Mouse (Mus musculus) liver, embryonic 14.5 days (tissue): Measurements from ENCODE around the gene Ggcx. TPM values are rescaled to one million over a fixed set of nuclear protein-coding genes. Genes with fewer than 3 reads are reported as not detected.
"Not testable (repeated sequence)": the region's sequence is repeated elsewhere in the genome, so short reads cannot be mapped to it uniquely, and the experiment has no call there.

ENCODE experiments used
- ATAC-seq: fragments of 200-750 bp; cut with Nextera tagmentation; 2 replicates; pipeline ENCODE4 v1.8.0; 2017; ENCODE audit warnings: moderate number of reproducible peaks, mild to moderate bottlenecking, moderate library complexity; ENCODE audit not compliant: insufficient read depth
- DNase-seq, 3 experiments: peaks; one replicate each; pipeline ENCODE4 v3.0.0-alpha.2; 2012 to 2013; ENCODE audit warnings: low read depth in 3 of 3, low spot score in 3 of 3
- H3K27ac ChIP-seq: fragments of 300-500 bp; sonication (generic); 2 replicates; pipeline ENCODE4 v1.5.1; 2014; ENCODE audit warnings: moderate library complexity, mild to moderate bottlenecking, control low read depth, inconsistent platforms
- H3K27me3 ChIP-seq: fragments of 300-500 bp; sonication (generic); 2 replicates; pipeline ENCODE4 v1.6.1; 2014; ENCODE audit warnings: mild to moderate bottlenecking, low read length, moderate library complexity; ENCODE audit not compliant: control insufficient read depth, insufficient read depth
- H3K36me3 ChIP-seq: fragments of 300-500 bp; sonication (generic); replicated peaks from 2 replicates; pipeline ENCODE4 v1.6.1; 2014; ENCODE audit warnings: low read depth; ENCODE audit not compliant: control insufficient read depth, insufficient read depth
- H3K4me1 ChIP-seq, 2 experiments: fragments of 200-500 bp in 1 of 2; fragments of 300-500 bp in 1 of 2; sonication (generic) in 1 of 2; replicated peaks; 2 replicates each; pipeline ENCODE4 v1.6.1; 2012 to 2014; ENCODE audit warnings: antibody characterized with exemption in 1 of 2, inconsistent platforms in 1 of 2, low read length in 1 of 2; ENCODE audit not compliant: control insufficient read depth in 2 of 2, insufficient read depth in 2 of 2
- H3K4me2 ChIP-seq: fragments of 300-500 bp; sonication (generic); 2 replicates; pipeline ENCODE4 v1.6.1; 2014; ENCODE audit warnings: low read depth, mild to moderate bottlenecking, control low read depth, moderate library complexity
- H3K4me3 ChIP-seq, 2 experiments: fragments of 200-500 bp in 1 of 2; fragments of 300-500 bp in 1 of 2; sonication (generic) in 1 of 2; 2 replicates each; pipeline ENCODE4 v1.5.1; 2012 to 2014; ENCODE audit warnings: low read depth in 2 of 2, low read length in 2 of 2, mild to moderate bottlenecking in 2 of 2, control low read depth in 1 of 2, inconsistent platforms in 1 of 2, moderate library complexity in 1 of 2; ENCODE audit not compliant: insufficient read depth in 1 of 2
- H3K9ac ChIP-seq: fragments of 300-500 bp; sonication (generic); replicated peaks from 2 replicates; pipeline ENCODE4 v1.6.1; 2014; ENCODE audit warnings: mild to moderate bottlenecking, control low read depth, moderate library complexity
- H3K9me3 ChIP-seq: fragments of 300-500 bp; sonication (generic); 2 replicates; pipeline ENCODE4 v1.6.1; 2016; ENCODE audit warnings: low read length, mixed read lengths; ENCODE audit not compliant: control insufficient read depth
- CTCF ChIP-seq: IDR thresholded peaks from 2 replicates; pipeline ENCODE4 v1.5.1; 2016; ENCODE audit warnings: antibody characterized with exemption, low read depth, control low read depth
- EP300 ChIP-seq: IDR thresholded peaks from 2 replicates; pipeline ENCODE4 v1.6.1; 2016; ENCODE audit warnings: antibody characterized with exemption, low read depth
- WGBS: fragments of 180-500 bp; shearing (Covaris S2); extraction: QIAGEN DNeasy Blood & Tissue Kit; methylation state at CpG from one replicate; pipeline ENCODE4 v1.1.7; 2014; ENCODE audit not compliant: insufficient replicate concordance; 5-methylcytosine and 5-hydroxymethylcytosine counted together
- polyA plus RNA-seq, 2 experiments: library from polyadenylated mRNA; depleted of rRNA in 1 of 2; stranded (reverse) in 1 of 2; unstranded in 1 of 2; fragments of >200 nt; fragmentation: Nextera tagmentation in 1 of 2; extraction: Ambion mirVana in 1 of 2; gene quantifications; 2 replicates each; pipeline versions ENCODE4 v1.2.1 to v1.2.3; 2012 to 2014

The Ggcx gene
- polyA plus RNA-seq, 2 experiments: 5.7 to 11.3 TPM

- H3K4me2 ChIP-seq: no peak overlapping the region
- ATAC-seq: no peak
Measured at GRCm38 (mm10) chr6:72458418-72458817, 44.3 kb downstream of the Ggcx start.

DNA sequence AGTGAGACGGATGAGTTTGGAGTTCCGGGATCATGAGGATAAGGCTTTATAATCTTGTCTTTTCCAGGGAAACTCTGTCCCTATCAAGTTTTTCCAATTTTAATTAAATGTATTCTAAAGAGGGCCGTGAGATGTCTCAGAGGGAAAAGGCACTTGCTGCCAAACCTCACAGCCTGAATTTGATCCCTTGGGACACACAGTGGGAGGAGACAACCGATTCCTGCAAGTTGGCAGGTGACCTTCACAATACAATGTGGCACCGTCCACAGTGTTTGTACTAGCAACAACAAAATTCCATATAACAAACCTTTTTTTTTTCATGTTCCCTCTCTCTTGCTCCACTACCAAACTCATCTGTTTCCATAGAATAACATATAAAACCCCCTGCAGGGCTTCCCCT, 44.8 kb downstream of the Ggcx start:
- ATAC-seq (no peak), DNase-seq (no peak)
- Histone ChIP-seq H3K4me2 (no peak overlapping the region), H3K27ac (no peak overlapping the region), H3K4me3 (no peak overlapping the region), H3K9me3 (no peaks in the 10 kb centered on the region), H3K9ac (no peak overlapping the region), H3K4me1 (peaks cover 12 to 36% of the 10 kb centered on the region in 2 experiments; a peak in 3 of 4 replicates), H3K36me3 (no peaks in the 10 kb centered on the region), H3K27me3 (no peaks in the 10 kb centered on the region)
- TF ChIP-seq CTCF (no peak), EP300 (no peak)
- WGBS: 67% methylated on average over 5 of the region's 5 CpGs

More at GRCm38 (mm10) chr6:72458418-72458817, 44.3 kb downstream of the Ggcx start:
- 64% methylated on average over 7 of the region's 7 CpGs for WGBS
- H3K9me3 ChIP-seq: no peaks in the 10 kb centered on the region
- H3K27me3 ChIP-seq: no peaks in the 10 kb centered on the region
- no peak for DNase-seq
- TF ChIP-seq EP300 (no peak), CTCF (no peak)
- no peak overlapping the region for H3K9ac ChIP-seq
- H3K27ac ChIP-seq: no peak overlapping the region
- H3K36me3 ChIP-seq: no peaks in the 10 kb centered on the region
- no peak overlapping the region for H3K4me3 ChIP-seq
- peaks cover 13 to 37% of the 10 kb centered on the region in 2 experiments; a peak in 3 of 4 replicates for H3K4me1 ChIP-seq

GRCm38 (mm10) chr6:72460036-72460801, 46.1 kb downstream of the Ggcx start:
- Histone ChIP-seq H3K9me3 (no peaks in the 10 kb centered on the region), H3K4me1 (peaks cover 9 to 27% of the 10 kb centered on the region in 2 experiments; a peak in 3 of 4 replicates), H3K27me3 (no peaks in the 10 kb centered on the region), H3K4me3 (no peak overlapping the region), H3K9ac (no peak overlapping the region), H3K27ac (peak overlapping the region; percentile 16; the same call in 1 of the 2 replicates), H3K36me3 (no peaks in the 10 kb centered on the region), H3K4me2 (no peak overlapping the region)
- DNase-seq (no peak), ATAC-seq (no peak)
- TF ChIP-seq CTCF: no peak
- no peak for TF ChIP-seq EP300
- WGBS: 45% methylated on average over 9 of the region's 9 CpGs

DNA sequence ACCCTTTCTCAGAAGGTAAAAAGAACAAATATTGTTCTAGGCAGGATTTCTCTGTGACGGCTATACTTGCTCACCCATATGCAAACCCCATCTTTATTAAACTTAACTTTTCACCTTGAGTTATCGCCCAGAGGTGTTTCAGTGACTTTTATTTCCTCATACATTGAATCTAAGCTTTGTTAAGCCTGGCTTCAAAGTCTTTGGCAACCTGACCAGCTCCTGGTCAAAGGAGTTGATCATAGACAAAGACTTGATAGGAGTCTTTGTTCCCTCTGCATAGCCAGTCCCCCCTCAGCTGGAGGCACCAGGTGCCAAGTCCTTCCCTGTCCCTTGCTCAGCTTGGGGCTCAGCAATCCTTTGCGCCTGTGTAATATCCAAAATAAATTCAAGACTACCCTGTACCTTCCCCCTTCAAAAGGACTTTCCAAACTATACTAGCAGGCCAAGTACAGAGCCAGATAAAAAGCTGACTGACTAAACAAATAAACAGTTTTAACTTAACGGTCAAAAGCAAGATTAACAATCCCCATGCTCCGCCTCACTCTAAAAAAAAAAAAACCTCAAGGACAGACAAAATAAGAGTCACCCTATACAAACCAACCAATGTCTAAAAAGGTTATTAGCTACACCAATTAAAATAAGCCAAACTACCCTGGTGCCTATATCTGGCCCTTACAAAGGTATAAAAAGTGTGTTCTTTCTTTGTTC, 48.6 kb downstream of the Ggcx start:
- not testable (repeated sequence) for ATAC-seq, H3K4me3 ChIP-seq, DNase-seq, H3K27ac ChIP-seq, H3K9ac ChIP-seq, H3K27me3 ChIP-seq, H3K36me3 ChIP-seq, H3K4me2 ChIP-seq, H3K9me3 ChIP-seq
- 72% methylated on average over 5 of the region's 5 CpGs for WGBS
- peaks cover 0 to 18% of the 10 kb centered on the region in 2 experiments; a peak in 2 of 4 replicates for H3K4me1 ChIP-seq

- Histone ChIP-seq H3K9me3 (no peaks in the 10 kb centered on the region), H3K27me3 (no peaks in the 10 kb centered on the region), H3K36me3 (no peaks in the 10 kb centered on the region), H3K9ac (no peak overlapping the region), H3K4me2 (no peak overlapping the region), H3K27ac (no peak overlapping the region), H3K4me1 (peaks cover 0 to 6% of the 10 kb centered on the region in 2 experiments; a peak in 1 of 4 replicates), H3K4me3 (no peak overlapping the region)
- TF ChIP-seq CTCF (no peak), EP300 (no peak)
- ATAC-seq (no peak), DNase-seq (no peak)
- WGBS: 63% methylated on average over 8 of the region's 8 CpGs
Measured at GRCm38 (mm10) chr6:72465361-72466157, 51.5 kb downstream of the Ggcx start.
